Comparison of ENCODE assay signal across 8 mouse cellular contexts in the genomic region with DNA sequence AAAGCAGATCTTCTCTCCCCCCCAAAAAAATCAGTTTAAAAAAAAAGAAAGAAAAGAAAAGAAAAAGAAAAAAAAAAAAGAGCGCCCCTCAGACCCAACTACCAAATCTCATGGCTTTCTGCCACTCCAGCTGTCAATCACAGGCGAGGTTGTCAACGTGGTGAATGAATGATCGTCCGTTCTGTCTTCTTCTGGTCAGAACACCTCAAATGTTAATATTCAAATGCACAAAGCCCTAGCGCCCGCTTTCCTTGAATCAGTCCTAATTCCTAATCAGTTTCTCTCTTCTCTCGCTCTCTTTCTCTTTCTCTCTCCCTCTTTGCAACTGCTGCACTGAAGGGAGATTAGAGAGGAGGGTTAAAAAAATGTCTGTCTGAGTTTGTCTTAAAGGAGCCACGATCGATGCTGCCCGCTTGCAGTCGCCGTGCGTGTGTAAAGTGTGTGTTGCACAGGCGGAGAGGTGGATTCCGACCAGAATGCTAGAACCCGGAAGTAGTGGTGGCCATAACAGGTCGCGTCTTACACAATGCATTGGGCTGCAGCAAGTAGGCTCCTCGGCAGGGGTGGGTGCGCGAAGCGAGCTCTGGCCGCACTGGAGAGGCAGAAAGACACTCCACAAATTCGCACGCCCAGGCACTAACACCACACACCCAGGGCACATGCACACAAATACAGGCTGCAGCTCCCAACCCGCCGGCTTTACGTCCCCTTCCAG. TPM values are rescaled to one million over a fixed set of nuclear protein-coding genes. Genes with fewer than 3 reads are reported as not detected.
A peak's percentile ranks its signal among the peaks of the same experiment; 100 is the strongest.
DNase-seq lines count a peak whose midpoint lies in the region; ATAC-seq lines count a peak whose summit lies in the region.

A gene (minus strand): TSS at position 497 of the 715 bp plus-strand sequence.

- H3K4me1 ChIP-seq in megakaryocyte, embryonic 14.5 days = peaks cover 32% of the 10 kb centered on the region

- H3K36me3 ChIP-seq in megakaryocyte, embryonic 14.5 days (replicated peaks; ENCODE audit: low read length) = peaks cover 27% of the 10 kb centered on the region

- H3K9me3 ChIP-seq in megakaryocyte, embryonic 14.5 days = no peaks in the 10 kb centered on the region

- ATAC-seq in common myeloid progenitor, adult 5-6 weeks (replicated peaks; ENCODE audit: low read depth, poor library complexity, severe bottlenecking) = peak; percentile 76

- H3K27me3 ChIP-seq in megakaryocyte, embryonic 14.5 days (replicated peaks) = no peaks in the 10 kb centered on the region

- DNase-seq in ZHBTc4 (ENCODE audit: low read depth, low spot score) = peak; percentile 88
- peak; percentile 78 for DNase-seq in gastrocnemius, postnatal 10 days
- peak; percentile 80 for DNase-seq in hindlimb bud, embryonic 11.5 days (ENCODE audit: extremely low spot score, low read depth, low spot score)
- peak; percentile 64 to 83 for DNase-seq in left cerebral cortex, adult 9 months (ENCODE audit: low spot score in 2 of 2)
- DNase-seq in right cerebral cortex, postnatal 14 days = peak; percentile 68
- peak; percentile 78 for DNase-seq in urinary bladder, postnatal 25 days (ENCODE audit: low spot score)

- H3K4me3 ChIP-seq in megakaryocyte, embryonic 14.5 days (replicated peaks) = peak within 1 kb of the TSS; percentile 93

RNA-seq across cellular contexts. Expression of the gene that starts here (rescaled TPM):
- 95.6 and 102 TPM in 2 replicates for total RNA-seq in common myeloid progenitor, adult 5-6 weeks (2017)
- 1 to 10 TPM; 6.0 to 7.1 TPM for total RNA-seq in gastrocnemius, postnatal 10 days (2021)
- polyA plus RNA-seq in megakaryocyte, embryonic 14.5 days (2012; ENCODE audit: insufficient read depth, low replicate concordance) = 121 and 264 TPM in 2 replicates

Comparison
In these comparisons a context has a peak if more than half of its experiments do, and no peak if none do; other contexts are left out.
1. Peak in every context shown above with its lines: DNase-seq, ATAC-seq and H3K4me3 ChIP-seq.
2. RNA of the gene that starts here (total RNA-seq): 95.6 to 102 TPM in common myeloid progenitor, adult 5-6 weeks; 6.0 to 7.1 TPM in gastrocnemius, postnatal 10 days; every median in the first group is over 10 times any median in the second.